Mouse (Mus musculus) kidney, adult 2 months (tissue): ENCODE results near the gene Avpi1.

ENCODE experiments used
- CTCF ChIP-seq: fragments of 200-500 bp; conservative IDR thresholded peaks from 2 replicates; pipeline ENCODE4 v1.5.1; 2011; ENCODE audit warnings: low read depth, mild to moderate bottlenecking, control low read depth, low read length, moderate library complexity, mixed read lengths; ENCODE audit not compliant: insufficient read depth, insufficient read length
- POLR2A ChIP-seq: fragments of 200-500 bp; IDR thresholded peaks from one replicate; pipeline ENCODE4 v1.6.1; 2011; ENCODE audit warnings: low read depth, low read length, control low read depth

GRCm38 (mm10) chr19:42147769-42148568 lies 19.1 kb upstream of the Avpi1 start:
- TF ChIP-seq POLR2A, result peak; percentile 13
- no peak for TF ChIP-seq CTCF
